Mouse (Mus musculus): ENCODE data around the gene Cpeb3. TPM values are rescaled to one million over a fixed set of nuclear protein-coding genes. Genes with fewer than 3 reads are reported as not detected.
A peak's percentile ranks its signal among the peaks of the same experiment; 100 is the strongest.
"Not testable (repeated sequence)": the region's sequence is repeated elsewhere in the genome, so short reads cannot be mapped to it uniquely, and the experiment has no call there.

Cpeb3 gene
- polyA plus RNA-seq, 1 experiment from 2014 or later: 3.7 TPM

GRCm38 (mm10) chr19:37173331-37174115 is 34.9 kb downstream of the Cpeb3 start:
- Histone ChIP-seq H3K4me3 (replicated peaks) (peak overlapping the region; percentile 72), H3K36me3 (replicated peaks) (no peaks in the 10 kb centered on the region), H3K4me2 (peak overlapping the region; percentile 100), H3K27me3 (peaks cover 29% of the 10 kb centered on the region), H3K9ac (peak overlapping the region; percentile 75), H3K9me3 (no peaks in the 10 kb centered on the region), H3K4me1 (peaks cover 32% of the 10 kb centered on the region), H3K27ac (no peak overlapping the region)
- 26% methylated on average over 20 of the region's 20 CpGs for WGBS
- ATAC-seq (ENCODE audit: low FRiP score): no peak

- H3K27ac ChIP-seq: no peak overlapping the region
- 81% methylated on average over 11 of the region's 11 CpGs for WGBS
- peaks cover 28% of the 10 kb centered on the region for H3K4me1 ChIP-seq
- H3K9me3 ChIP-seq: no peaks in the 10 kb centered on the region
- H3K4me2 ChIP-seq: peak overlapping the region; percentile 100
- H3K36me3 ChIP-seq (replicated peaks): no peaks in the 10 kb centered on the region
- ATAC-seq (ENCODE audit: low FRiP score): no peak
- H3K27me3 ChIP-seq: peaks cover 29% of the 10 kb centered on the region
- 0 out of 2 replicates have a peak overlapping the region, but pooled peaks have one; percentile 5 for H3K4me3 ChIP-seq (replicated peaks)
- H3K9ac ChIP-seq: no peak overlapping the region
Measured at GRCm38 (mm10) chr19:37172566-37173130, 35.8 kb downstream of the Cpeb3 start.

- H3K9me3 ChIP-seq: no peaks in the 10 kb centered on the region
- no peaks in the 10 kb centered on the region for H3K36me3 ChIP-seq (replicated peaks)
- no peak overlapping the region for H3K9ac ChIP-seq
- no peak overlapping the region for H3K27ac ChIP-seq
- ATAC-seq (ENCODE audit: low FRiP score): no peak
- H3K27me3 ChIP-seq: peaks cover 29% of the 10 kb centered on the region
- no peak overlapping the region for H3K4me3 ChIP-seq (replicated peaks)
- WGBS: 44% methylated on average over 1 of the region's 1 CpGs
- no peak overlapping the region for H3K4me2 ChIP-seq
- H3K4me1 ChIP-seq: peaks cover 28% of the 10 kb centered on the region
Measured at GRCm38 (mm10) chr19:37172096-37172495, 36.3 kb downstream of the Cpeb3 start.

- Histone ChIP-seq H3K27me3 (no peaks in the 10 kb centered on the region), H3K4me3 (replicated peaks) (no peak overlapping the region), H3K27ac (no peak overlapping the region), H3K9me3 (no peaks in the 10 kb centered on the region), H3K4me1 (no peaks in the 10 kb centered on the region), H3K9ac (no peak overlapping the region), H3K4me2 (no peak overlapping the region), H3K36me3 (replicated peaks) (no peaks in the 10 kb centered on the region)
- 88% methylated on average over 5 of the region's 5 CpGs for WGBS
- ATAC-seq (ENCODE audit: low FRiP score): no peak
Measured at GRCm38 (mm10) chr19:37156770-37157336, 51.5 kb downstream of the Cpeb3 start.

- H3K4me2 ChIP-seq: no peak overlapping the region
- 87% methylated on average over 4 of the region's 4 CpGs for WGBS
- no peaks in the 10 kb centered on the region for H3K36me3 ChIP-seq (replicated peaks)
- no peaks in the 10 kb centered on the region for H3K4me1 ChIP-seq
- no peak overlapping the region for H3K4me3 ChIP-seq (replicated peaks)
- no peak overlapping the region for H3K9ac ChIP-seq
- ATAC-seq (ENCODE audit: low FRiP score): no peak
- no peak overlapping the region for H3K27ac ChIP-seq
- no peaks in the 10 kb centered on the region for H3K9me3 ChIP-seq
- no peaks in the 10 kb centered on the region for H3K27me3 ChIP-seq
Measured at GRCm38 (mm10) chr19:37156040-37156439, 52.4 kb downstream of the Cpeb3 start.

GRCm38 (mm10) chr19:37147145-37147544 is 61.3 kb downstream of the Cpeb3 start:
- 80% methylated on average over 4 of the region's 4 CpGs for WGBS
- no peaks in the 10 kb centered on the region for H3K4me1 ChIP-seq
- no peaks in the 10 kb centered on the region for H3K27me3 ChIP-seq
- H3K4me3 ChIP-seq (replicated peaks): no peak overlapping the region
- H3K9ac ChIP-seq: no peak overlapping the region
- H3K27ac ChIP-seq: no peak overlapping the region
- no peak for ATAC-seq (ENCODE audit: low FRiP score)
- no peak overlapping the region for H3K4me2 ChIP-seq
- H3K36me3 ChIP-seq (replicated peaks): no peaks in the 10 kb centered on the region
- H3K9me3 ChIP-seq: no peaks in the 10 kb centered on the region

- Histone ChIP-seq H3K9me3 (no peaks in the 10 kb centered on the region), H3K4me2 (no peak overlapping the region), H3K27me3 (no peaks in the 10 kb centered on the region), H3K9ac (no peak overlapping the region), H3K4me3 (replicated peaks) (no peak overlapping the region), H3K4me1 (no peaks in the 10 kb centered on the region), H3K36me3 (replicated peaks) (no peaks in the 10 kb centered on the region), H3K27ac (no peak overlapping the region)
- no peak for ATAC-seq (ENCODE audit: low FRiP score)
- WGBS: 81% methylated on average over 1 of the region's 1 CpGs
Measured at GRCm38 (mm10) chr19:37145846-37146245, 62.6 kb downstream of the Cpeb3 start.

- Histone ChIP-seq H3K9me3 (no peaks in the 10 kb centered on the region), H3K27me3 (no peaks in the 10 kb centered on the region), H3K27ac (no peak overlapping the region), H3K36me3 (replicated peaks) (no peaks in the 10 kb centered on the region), H3K9ac (no peak overlapping the region), H3K4me1 (no peaks in the 10 kb centered on the region), H3K4me3 (replicated peaks) (no peak overlapping the region), H3K4me2 (no peak overlapping the region)
- WGBS: 89% methylated on average over 5 of the region's 5 CpGs
- ATAC-seq (ENCODE audit: low FRiP score): no peak
Measured at GRCm38 (mm10) chr19:37145401-37145800, 63.0 kb downstream of the Cpeb3 start.

GRCm38 (mm10) chr19:37141623-37142022 is 66.8 kb downstream of the Cpeb3 start:
- no peak for ATAC-seq (ENCODE audit: low FRiP score)
- H3K9me3 ChIP-seq: no peaks in the 10 kb centered on the region
- no peaks in the 10 kb centered on the region for H3K4me1 ChIP-seq
- H3K36me3 ChIP-seq (replicated peaks): no peaks in the 10 kb centered on the region
- H3K27me3 ChIP-seq: no peaks in the 10 kb centered on the region
- H3K4me3 ChIP-seq (replicated peaks): no peak overlapping the region
- WGBS: 81% methylated on average over 4 of the region's 4 CpGs
- no peak overlapping the region for H3K4me2 ChIP-seq
- no peak overlapping the region for H3K9ac ChIP-seq
- no peak overlapping the region for H3K27ac ChIP-seq

- WGBS: 72% methylated on average over 2 of the region's 2 CpGs
- Histone ChIP-seq H3K9me3 (no peaks in the 10 kb centered on the region), H3K4me2 (no peak overlapping the region), H3K27ac (no peak overlapping the region), H3K9ac (no peak overlapping the region), H3K36me3 (replicated peaks) (no peaks in the 10 kb centered on the region), H3K4me3 (replicated peaks) (no peak overlapping the region), H3K4me1 (no peaks in the 10 kb centered on the region), H3K27me3 (no peaks in the 10 kb centered on the region)
- no peak for ATAC-seq (ENCODE audit: low FRiP score)
Measured at GRCm38 (mm10) chr19:37137133-37137532, 71.3 kb downstream of the Cpeb3 start.

GRCm38 (mm10) chr19:37135459-37135858 is 72.9 kb downstream of the Cpeb3 start:
- H3K4me1 ChIP-seq; H3K27me3 ChIP-seq; H3K9ac ChIP-seq; ATAC-seq (ENCODE audit: low FRiP score); H3K27ac ChIP-seq; H3K4me2 ChIP-seq; H3K4me3 ChIP-seq (replicated peaks); H3K9me3 ChIP-seq; H3K36me3 ChIP-seq (replicated peaks): not testable (repeated sequence)
- 77% methylated on average over 2 of the region's 2 CpGs for WGBS

- Histone ChIP-seq H3K27me3 (no peaks in the 10 kb centered on the region), H3K9ac (no peak overlapping the region), H3K4me2 (no peak overlapping the region), H3K4me3 (replicated peaks) (no peak overlapping the region), H3K9me3 (no peaks in the 10 kb centered on the region), H3K36me3 (replicated peaks) (no peaks in the 10 kb centered on the region), H3K4me1 (no peaks in the 10 kb centered on the region), H3K27ac (no peak overlapping the region)
- 89% methylated on average over 4 of the region's 4 CpGs for WGBS
- ATAC-seq (ENCODE audit: low FRiP score): no peak
Measured at GRCm38 (mm10) chr19:37133666-37134065, 74.7 kb downstream of the Cpeb3 start.

GRCm38 (mm10) chr19:37131660-37132059 is 76.7 kb downstream of the Cpeb3 start:
- Histone ChIP-seq H3K27me3 (no peaks in the 10 kb centered on the region), H3K9me3 (no peaks in the 10 kb centered on the region), H3K27ac (no peak overlapping the region), H3K4me2 (no peak overlapping the region), H3K4me3 (replicated peaks) (no peak overlapping the region), H3K36me3 (replicated peaks) (no peaks in the 10 kb centered on the region), H3K4me1 (no peaks in the 10 kb centered on the region), H3K9ac (no peak overlapping the region)
- 86% methylated on average over 1 of the region's 1 CpGs for WGBS
- no peak for ATAC-seq (ENCODE audit: low FRiP score)

Measured in forebrain, embryonic 12.5 days (tissue).